Mouse (Mus musculus): ENCODE measurements around the gene Nek4.

The Nek4 gene

DNA sequence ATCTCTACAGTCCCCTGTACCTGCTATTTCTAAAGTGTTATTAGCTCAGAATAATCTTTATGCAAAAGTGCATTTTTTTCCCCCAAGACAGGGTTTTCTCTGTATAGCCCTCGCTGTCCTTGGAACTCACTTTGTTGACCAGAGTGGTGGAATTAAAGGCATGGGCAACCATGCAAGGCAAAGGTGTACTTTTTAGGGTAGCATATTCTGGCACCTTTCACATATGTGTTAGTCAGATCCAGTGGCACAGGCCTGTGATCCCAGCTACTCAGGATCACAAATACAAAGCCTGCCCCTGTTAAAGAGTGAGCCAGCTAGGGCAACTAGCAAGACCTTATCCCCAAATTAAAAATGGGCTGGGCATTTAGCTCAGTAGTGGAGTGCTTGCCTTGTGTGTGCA is 9.2 kb downstream of the Nek4 start:
- no peak for DNase-seq (ENCODE audit: low spot score in 2 of 2)

DNA sequence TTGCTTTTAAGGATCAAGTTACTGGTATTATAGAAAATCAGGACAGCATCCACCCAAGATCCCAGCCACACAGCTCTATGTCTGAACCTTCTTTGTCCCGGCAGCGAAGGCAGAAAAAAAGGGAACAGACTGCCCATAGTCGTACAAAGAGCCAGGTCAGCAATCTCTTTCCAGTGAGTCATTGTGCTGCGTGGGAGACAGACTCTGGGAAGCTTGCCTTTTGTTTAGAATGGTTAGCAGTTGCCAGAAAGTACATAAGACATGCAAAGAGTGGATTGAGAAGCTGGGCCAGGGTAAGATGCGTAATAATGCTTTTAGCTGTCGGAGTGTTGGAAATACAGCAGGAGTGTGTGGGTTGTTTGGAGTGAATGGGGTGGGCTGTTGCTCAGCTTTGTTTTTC is 23.0 kb downstream of the Nek4 start:
- DNase-seq (ENCODE audit: low spot score in 2 of 2) = no peak

DNA sequence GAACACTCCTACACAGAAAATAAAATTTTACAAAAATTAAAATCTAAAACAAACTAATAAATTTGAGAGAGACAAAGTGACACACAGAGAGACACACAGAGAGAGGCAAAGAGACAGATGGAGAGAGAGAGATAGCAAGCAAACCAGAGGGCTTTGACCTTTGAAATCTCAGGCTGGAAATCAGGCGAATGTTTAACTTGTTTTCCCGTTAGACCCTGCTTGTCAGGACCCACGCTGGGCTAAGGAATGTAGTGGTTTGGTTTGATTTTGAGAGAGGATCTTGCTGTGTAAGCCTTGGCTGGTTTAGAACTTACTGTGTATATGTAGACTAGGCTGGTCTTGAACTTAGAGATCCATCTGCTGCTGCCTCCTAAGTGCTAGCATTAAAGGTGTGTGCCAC is 25.0 kb downstream of the Nek4 start:
- no peak for DNase-seq (ENCODE audit: low spot score in 2 of 2)

DNA sequence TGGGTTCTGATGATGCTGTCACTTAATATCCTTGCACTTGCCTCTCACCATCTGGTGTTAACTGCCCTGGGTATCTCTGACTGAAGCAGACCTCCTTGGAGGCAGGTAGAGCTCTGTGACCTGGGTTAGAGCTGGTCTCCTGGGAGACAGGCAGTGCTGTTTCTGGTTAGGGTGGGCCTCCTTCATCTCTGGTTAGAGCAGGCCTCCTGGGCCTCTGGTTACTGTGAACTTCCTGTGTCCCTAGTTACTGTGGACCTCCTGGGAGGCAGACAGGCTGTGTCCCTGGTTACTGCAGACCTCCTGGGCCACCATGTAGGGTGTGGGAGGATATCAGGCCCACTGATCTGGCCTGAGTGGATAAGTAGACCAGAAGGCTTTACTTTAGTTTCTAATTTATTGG is 45.2 kb downstream of the Nek4 start:
- DNase-seq (ENCODE audit: low spot score in 2 of 2) = no peak

DNA sequence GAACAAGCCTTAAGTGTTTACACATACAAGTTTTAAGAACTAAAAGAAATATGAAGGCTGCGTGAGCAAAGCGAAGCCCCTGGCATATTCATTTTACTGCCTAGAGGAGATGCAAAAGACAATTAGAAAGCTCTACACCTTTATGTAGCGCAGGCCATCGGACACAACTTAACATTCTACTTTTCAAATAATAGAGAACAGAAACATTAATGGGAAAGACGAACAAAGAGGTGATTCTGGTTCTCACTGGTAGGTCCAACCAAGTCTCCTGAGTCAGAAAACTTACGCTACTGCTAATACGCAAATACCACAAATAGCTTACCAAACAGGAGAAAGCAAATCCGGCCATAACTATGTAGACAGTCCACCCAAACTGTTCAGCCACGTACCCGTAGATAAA is 49.2 kb downstream of the Nek4 start:
- DNase-seq (ENCODE audit: low spot score in 2 of 2) = no peak

DNA sequence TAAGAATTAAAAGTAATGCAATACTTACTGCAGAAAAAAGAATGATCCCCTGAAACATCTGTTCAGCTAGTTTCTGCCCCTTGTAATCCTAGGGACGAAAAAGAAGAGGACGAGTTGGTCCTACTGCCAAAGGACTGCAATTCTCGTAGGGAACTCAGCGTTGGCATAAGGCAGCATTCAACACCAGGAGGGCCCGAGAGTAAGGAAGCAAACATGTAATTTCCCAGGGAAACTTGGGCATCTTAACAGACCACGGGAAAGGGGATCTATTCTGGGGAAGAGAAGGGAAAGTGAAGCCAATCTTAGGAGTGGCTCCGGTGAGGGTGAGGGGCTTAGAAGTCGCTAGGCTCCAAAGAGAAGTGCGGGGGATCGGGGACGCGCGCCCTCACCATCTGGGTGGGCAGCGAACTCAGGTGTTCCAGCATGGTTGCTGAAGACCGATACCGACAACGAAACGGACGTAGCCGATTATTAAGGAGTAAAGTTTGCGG is 49.7 kb downstream of the Nek4 start:
- no peak for DNase-seq (ENCODE audit: low spot score in 2 of 2)

DNA sequence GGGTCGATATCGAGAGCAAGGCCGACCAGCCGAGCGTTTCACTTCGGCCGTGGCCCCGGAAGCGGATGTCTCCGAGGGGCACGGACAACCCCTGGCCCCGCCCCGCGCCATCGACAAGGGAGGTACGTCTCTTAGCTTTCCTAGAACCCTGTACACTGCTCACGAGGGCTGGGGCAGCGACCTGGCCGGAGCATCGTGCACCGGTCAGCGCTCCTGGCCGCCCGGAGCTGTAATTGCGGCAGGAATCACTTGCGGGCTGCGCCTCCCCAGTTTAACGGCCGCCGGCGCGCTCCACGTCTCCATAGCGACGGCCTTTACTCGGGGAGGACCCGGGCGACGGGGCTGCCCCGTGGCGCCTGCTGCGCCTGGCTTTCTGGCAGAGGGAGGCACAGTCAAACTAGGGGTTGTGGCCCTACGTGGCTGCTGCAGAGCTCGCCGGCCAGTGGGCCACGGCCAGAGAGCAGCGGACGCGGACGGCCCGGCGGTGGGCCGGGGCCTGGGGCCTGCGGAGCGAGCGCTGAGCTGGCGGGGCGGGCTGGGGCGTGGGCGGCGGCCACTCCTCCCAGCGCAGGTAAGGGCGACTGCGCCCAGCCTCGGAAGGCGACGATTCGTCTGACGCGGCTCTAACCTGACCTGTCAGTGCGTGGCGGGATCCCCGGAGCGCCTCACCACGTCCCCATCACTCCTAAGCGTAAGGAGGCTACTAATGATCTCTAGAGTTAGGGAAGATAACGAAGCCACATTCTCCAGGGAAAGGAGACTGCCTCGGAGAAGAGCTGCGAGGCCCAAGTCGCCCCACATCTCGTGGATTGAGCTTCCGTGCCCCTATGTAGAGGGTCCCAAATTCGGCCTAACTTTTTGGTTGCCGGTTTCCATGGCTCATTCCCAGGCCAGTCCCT is 50.4 kb downstream of the Nek4 start, which contains the start of the genes Glt8d1 and Spcs1:
Glt8d1 (plus strand) TSS at position 94 of the 899 bp plus-strand sequence.
Spcs1 (minus strand) TSS at position 366 of the 899 bp plus-strand sequence.
- DNase-seq (ENCODE audit: low spot score in 2 of 2) = peak; percentile 76 to 80

DNA sequence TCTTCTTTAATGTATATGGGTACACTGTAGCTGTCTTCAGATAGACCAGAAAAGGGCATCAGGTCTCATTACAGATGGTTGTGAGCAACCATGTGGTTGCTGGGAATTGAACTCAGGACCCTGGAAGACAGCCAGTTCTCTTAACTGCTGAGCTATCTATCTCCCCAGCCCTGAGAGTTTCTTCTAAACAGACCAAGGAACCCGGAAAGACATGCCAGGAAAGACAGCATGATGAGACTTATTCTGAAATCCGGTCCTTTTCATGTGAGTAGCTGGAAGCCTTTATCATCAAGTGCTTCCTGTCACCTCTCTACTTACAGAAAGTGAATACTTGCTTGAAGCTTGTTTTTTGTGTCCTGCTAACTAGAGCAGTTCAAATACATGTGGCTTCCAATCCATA is 53.4 kb downstream of the Nek4 start:
- no peak for DNase-seq (ENCODE audit: low spot score in 2 of 2)

DNA sequence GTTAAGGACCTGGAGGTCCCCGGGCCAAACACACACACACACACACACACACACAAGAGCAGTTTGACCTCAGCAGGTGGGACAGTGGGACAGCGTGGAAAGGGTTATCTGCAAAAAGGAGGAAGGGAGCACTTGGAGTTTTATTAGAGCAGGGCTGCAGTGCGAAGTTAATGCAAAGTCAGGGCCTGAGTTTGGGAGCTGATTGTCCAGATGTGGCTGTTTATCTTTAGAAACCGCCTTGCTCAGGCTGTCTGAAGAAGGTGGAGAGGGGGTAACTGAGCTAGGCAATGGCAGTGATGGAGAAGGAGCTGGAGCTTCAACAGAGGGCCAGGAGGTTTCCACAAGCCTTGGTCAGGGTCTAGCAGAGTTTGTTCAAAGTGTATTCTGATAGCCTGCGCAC is 55.6 kb downstream of the Nek4 start:
- no peak for DNase-seq (ENCODE audit: low spot score in 2 of 2)

DNA sequence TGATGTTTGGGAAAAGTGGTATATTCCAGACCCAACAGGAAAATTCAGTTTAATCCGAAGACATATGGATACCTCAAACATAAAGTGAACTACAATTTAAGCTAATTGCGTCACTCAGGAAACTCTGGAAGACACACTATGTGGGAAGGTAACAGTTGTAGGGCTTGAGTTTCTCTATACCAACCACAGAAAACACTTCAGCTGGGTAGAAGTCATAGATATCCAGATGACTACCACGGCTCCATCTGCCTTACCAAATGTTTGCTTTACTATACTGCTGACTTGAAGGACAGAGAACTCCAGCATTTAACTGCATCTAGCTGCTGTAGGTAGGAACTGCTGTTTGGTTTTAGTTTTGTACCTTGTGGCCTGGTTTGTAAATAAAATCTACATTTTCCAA is 60.4 kb downstream of the Nek4 start:
- no peak for DNase-seq (ENCODE audit: low spot score in 2 of 2)

DNA sequence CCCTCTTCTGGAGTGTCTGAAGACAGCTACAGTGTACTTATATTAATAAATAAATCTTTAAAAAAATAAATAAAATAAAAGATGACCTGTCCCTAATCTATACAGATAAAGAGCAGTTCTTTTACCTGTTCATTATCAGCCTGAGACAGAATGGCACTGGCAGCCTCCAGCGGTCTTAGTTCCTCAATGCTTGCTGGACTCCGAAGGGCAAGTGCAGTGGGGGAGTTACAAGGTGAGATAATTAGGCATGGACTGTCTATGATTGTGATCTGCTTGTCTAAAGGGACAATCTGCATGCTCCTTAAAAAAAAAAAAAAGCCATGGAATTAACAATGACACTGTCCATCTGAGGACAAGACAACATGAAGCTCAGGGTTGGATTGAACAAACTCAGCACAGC is 62.8 kb downstream of the Nek4 start:
- no peak for DNase-seq (ENCODE audit: low spot score in 2 of 2)

DNA sequence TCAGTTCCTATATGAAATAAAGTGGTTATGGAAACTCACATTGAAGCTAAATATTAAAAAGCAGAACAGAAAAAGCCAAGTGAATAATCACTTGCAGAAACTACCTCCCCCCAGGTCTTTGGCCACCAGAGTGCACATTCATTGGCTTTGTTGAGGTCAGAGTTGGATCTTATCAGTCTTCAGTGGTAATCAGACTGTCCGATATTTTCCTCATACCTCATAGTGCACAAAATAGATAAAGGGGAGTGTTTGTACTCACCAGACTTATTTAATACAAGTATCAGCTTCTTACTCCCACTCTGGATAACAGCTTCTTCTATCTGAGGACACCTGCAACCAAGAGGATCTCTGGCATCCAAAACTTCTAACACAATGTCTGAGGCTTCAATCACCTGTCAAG is 64.9 kb downstream of the Nek4 start:
- no peak for DNase-seq (ENCODE audit: low spot score in 2 of 2)

DNA sequence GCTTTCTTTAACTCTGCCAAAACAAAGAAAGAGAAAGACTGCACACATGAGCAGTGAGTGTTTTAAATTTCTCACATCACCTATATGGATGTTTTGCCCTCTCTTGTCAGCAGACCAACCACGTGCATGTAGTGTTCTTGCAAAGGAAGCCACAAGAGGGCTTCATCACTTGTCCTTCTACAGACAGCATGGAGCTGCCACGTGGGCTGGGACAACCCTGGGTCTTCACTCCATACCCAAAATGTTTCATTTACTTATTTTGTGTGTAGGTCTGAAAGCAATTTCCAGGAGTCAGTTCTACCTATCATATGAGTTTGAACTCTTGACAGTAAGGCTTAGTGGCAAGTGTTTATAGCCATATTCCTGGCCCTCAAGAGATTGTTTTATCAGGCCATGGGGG is 66.7 kb downstream of the Nek4 start:
- DNase-seq (ENCODE audit: low spot score in 2 of 2) = peak in 1 of 2 experiments; percentile 8

DNA sequence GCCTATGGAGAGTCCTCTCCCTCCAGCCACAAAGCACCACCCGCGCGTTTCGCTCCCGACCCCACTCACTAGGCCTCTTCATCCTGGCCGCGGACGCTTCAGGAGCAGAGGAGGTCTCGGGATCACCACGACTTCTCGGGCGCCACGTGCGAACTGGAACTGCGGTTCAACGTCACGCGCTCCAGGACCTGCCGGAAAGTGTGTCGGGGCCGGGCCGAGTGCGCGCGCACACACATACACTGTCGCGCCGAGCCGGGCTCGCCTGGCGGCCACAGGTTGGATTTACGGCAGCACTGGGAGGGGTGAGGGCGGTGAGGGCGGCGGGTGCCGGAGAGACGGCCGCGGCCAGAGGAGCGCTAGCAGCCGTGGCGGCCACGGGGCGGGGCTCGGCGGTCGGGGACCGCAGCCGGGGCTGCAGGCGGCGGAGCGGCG is 67.7 kb downstream of the Nek4 start, which contains the start of the genes Pbrm1 and Gnl3:
Pbrm1 (plus strand) TSS at position 279 of the 432 bp plus-strand sequence.
Gnl3 (minus strand) TSS at position 293 of the 432 bp plus-strand sequence.
- peak; percentile 93 to 96 for DNase-seq (ENCODE audit: low spot score in 2 of 2)

DNA sequence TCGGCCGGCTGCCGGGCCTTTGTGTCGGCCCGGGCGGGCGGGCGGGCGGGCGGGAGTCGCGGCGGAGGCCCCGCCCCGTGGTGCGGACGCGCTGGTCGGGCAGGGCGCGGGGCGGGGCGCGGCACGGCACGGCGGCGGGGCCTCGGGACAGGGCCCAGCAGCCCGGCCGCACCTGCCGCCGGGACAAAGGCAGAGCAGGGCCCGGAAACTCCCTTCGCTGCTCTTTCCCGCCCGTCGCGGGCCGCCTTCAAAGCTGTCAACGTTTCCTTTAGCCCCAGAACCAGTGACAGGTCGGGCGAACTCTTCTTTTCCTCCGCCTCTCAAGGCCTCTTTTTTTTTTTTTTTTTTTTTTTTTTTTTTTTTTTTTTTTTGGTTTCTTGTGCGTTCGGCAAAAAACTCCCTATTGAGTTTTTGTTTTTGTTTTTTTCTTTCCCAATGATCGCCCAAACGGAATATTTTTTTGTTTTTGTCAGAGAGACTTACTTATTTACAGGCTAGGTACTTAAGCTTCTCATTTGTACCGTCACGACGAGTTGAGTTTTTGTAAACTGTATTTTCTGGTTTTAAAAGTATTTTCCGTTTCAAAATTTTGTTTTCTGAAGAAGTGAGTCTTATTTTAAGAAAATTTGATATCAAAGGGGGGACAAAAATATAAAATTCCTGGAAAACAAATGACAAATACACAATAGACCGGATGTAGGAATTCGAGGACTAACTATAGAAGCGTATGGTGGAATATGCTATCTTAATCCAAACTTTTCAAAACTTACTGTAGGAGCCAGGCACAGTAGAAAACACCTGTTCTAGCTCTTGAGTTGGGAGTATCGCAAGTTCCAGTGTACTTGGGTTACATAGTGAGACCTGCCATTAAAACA is 68.4 kb downstream of the Nek4 start:
- peak; percentile 68 to 75 for DNase-seq (ENCODE audit: low spot score in 2 of 2)

DNA sequence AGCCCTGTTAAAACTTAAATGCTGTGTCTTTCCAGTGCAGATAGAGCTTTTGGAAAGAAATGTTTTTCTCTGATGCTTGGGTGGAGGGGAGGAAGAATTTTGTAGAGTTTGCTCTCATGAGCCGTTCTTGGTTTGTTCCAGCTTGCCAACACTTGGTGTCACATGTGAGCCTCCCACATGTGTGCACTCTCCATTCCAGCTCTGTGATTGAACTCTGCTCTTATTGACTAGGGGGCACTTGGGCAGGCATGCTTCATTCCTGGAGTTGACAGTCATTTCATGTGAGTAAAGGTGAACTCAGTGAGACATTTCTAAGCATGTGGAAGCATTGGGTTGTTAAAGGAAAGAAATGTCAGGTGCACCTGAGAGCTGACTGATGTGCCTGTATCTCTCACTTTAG is 71.4 kb downstream of the Nek4 start:
- no peak for DNase-seq (ENCODE audit: low spot score in 2 of 2)

DNA sequence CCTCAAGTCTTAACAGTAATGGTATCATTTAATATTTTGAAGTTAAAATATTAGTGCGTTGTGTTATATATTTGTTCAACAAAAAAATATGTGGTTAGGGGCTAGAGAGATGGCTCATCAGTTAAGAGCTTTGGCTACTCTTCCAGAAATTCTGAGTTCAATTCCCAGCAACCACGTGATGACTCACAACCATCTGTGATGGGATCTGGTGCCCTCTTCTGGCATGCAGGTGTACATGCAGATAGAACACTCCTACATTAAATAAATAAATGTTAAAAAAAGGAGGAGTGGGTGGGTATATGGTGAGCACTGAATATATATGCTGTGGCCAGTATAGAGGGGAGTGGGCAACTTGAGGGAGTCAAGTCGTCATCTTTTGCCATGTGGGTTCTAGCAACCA is 74.6 kb downstream of the Nek4 start:
- DNase-seq (ENCODE audit: low spot score in 2 of 2) = peak in 1 of 2 experiments; percentile 12
